Mouse (Mus musculus): ENCODE results near the gene Trappc6a.

GRCm38 (mm10) chr7:19524420-19525104 is 16.4 kb downstream of the Trappc6a start:
- TF ChIP-seq POLR2A (IDR thresholded peaks at IDR 0.05; ENCODE audit: low read depth, low read length) = no peak
- no peak for TF ChIP-seq CTCF (IDR thresholded peaks at IDR 0.05; ENCODE audit: extremely low read depth, insufficient read length, insufficient replicate concordance, low read depth, low read length)

Measured in small intestine, adult 2 months (tissue).